9 mouse cellular contexts compared by ENCODE assay signal in the genomic region with DNA sequence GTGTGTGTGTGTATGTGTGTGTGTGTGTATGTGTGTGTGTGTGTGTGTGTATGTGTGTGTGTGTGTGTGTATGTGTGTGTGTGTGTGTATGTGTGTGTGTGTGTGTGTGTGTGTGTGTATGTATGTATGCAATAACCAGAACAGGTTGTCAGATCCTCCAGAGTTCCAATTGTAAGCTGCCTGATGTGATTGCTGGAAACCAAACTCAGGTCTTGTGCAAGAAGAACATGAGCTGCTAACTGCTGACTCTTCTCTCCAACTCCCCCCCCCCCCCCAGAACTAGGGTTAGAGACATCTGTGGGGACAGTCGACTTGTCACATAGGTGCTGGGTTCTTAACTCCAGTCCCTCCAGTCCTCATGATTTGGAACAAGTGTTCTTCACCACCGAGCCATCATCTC. TPM values are rescaled to one million over a fixed set of nuclear protein-coding genes. Genes with fewer than 3 reads are reported as not detected.
DNase-seq lines count a peak whose midpoint lies in the region; ATAC-seq and TF ChIP-seq lines count a peak whose summit lies in the region.
"Not testable (repeated sequence)": the region's sequence is repeated elsewhere in the genome, so short reads cannot be mapped to it uniquely, and the experiment has no call there.
"Had no signal": no experiment of that assay in that cellular context is flagged by ENCODE, and none has a peak within 500 bp of the region (broad histone marks: within the 10 kb centered on the region; RNA-seq: fewer than 3 reads in every experiment).

No protein-coding gene starts in this region.

- peak; percentile 70 for DNase-seq in 416B (ENCODE audit: low read depth)
- peak; percentile 47 for DNase-seq in CD4-positive helper T cell, adult 2 months (ENCODE audit: low read depth, low spot score)
- peak; percentile 49 for DNase-seq in CD4-positive, CD25-positive, alpha-beta regulatory T cell, adult 2 months (ENCODE audit: low read depth, low spot score)
- peak; percentile 69 for DNase-seq in naive thymus-derived CD4-positive, alpha-beta T cell, adult 2 months (ENCODE audit: low read depth)
- not testable (repeated sequence) for DNase-seq in spleen, adult 2 months (ENCODE audit: low read depth in 1 of 2, low spot score in 2 of 2); thymus, adult 2 months

- peak overlapping the region; percentile 5; the same call in 1 of the 2 replicates for H3K27ac ChIP-seq in spleen, adult 2 months (ENCODE audit: insufficient read depth, low read length)
- peak overlapping the region; percentile 59 for H3K27ac ChIP-seq in thymus, adult 2 months (ENCODE audit: control insufficient read depth, insufficient read depth, low read length)

- not testable (repeated sequence) for H3K4me1 ChIP-seq in spleen, adult 2 months (ENCODE audit: control insufficient read depth, insufficient read depth, insufficient read length)
- peaks cover 16% of the 10 kb centered on the region for H3K4me1 ChIP-seq in thymus, adult 2 months (replicated peaks; ENCODE audit: control insufficient read depth, insufficient read depth, low read length)

- H3K27me3 ChIP-seq in spleen, adult 2 months (ENCODE audit: control insufficient read depth, insufficient read depth, low read length); thymus, adult 2 months (ENCODE audit: control insufficient read depth, insufficient read depth, low read length): not testable (repeated sequence)

- WGBS in spleen, adult 2 months, result 72% methylated on average over 2 of the region's 2 CpGs
- WGBS in thymus, adult 2 months, result 82% methylated on average over 2 of the region's 2 CpGs

- not testable (repeated sequence) for H3K36me3 ChIP-seq in spleen, adult 2 months (ENCODE audit: control insufficient read depth, insufficient read depth, low read length); thymus, adult 2 months (ENCODE audit: control insufficient read depth, insufficient read depth, low read length)

- ATAC-seq in granulocyte monocyte progenitor cell, adult 5-6 weeks (replicated peaks; ENCODE audit: poor library complexity, severe bottlenecking), result peak; percentile 33
- ATAC-seq in megakaryocyte progenitor cell, adult 5-6 weeks (replicated peaks; ENCODE audit: poor library complexity), result peak; percentile 12; the same call in 1 of the 2 replicates

- not testable (repeated sequence) for H3K4me3 ChIP-seq in spleen, adult 2 months (ENCODE audit: extremely low read depth, insufficient read depth, insufficient read length); thymus, adult 2 months (ENCODE audit: control insufficient read depth, insufficient read depth, low read length)

- TF ChIP-seq POLR2A in spleen, adult 2 months (IDR thresholded peaks at IDR 0.05; ENCODE audit: low read depth, low read length); thymus, adult 2 months (IDR thresholded peaks at IDR 0.05; ENCODE audit: control insufficient read depth, extremely low read depth, insufficient read depth, low read length, poor library complexity): not testable (repeated sequence)

- TF ChIP-seq CTCF in spleen, adult 2 months (IDR thresholded peaks at IDR 0.05; ENCODE audit: extremely low read depth, insufficient read depth, insufficient read length, insufficient replicate concordance); thymus, adult 2 months (IDR thresholded peaks at IDR 0.05; ENCODE audit: borderline replicate concordance, control insufficient read depth, extremely low read depth, insufficient read depth, low read length, poor library complexity): not testable (repeated sequence)

RNA-seq across cellular contexts. Expression of gene Pxylp1, which starts 44.0 kb away (rescaled TPM):
- 78.2 and 85.4 TPM in 2 replicates for total RNA-seq in granulocyte monocyte progenitor cell, adult 5-6 weeks (2014; fragmentation: Nextera tagmentation)
- total RNA-seq in granulocyte monocyte progenitor cell, adult 5-6 weeks (2017), result 60.4 and 80.7 TPM in 2 replicates
- 68.2 and 90.6 TPM in 2 replicates for total RNA-seq in megakaryocyte progenitor cell, adult 5-6 weeks (2015)
- 77.9 and 88.5 TPM in 2 replicates for total RNA-seq in megakaryocyte progenitor cell, adult 5-6 weeks (2017)
- polyA plus RNA-seq in spleen, adult 2 months (2012; rRNA removed), result 3.4 and 4.7 TPM in 2 replicates
- polyA plus RNA-seq in thymus, adult 2 months (2012; rRNA removed), result 4.4 and 4.9 TPM in 2 replicates
- polyA plus RNA-seq: G1E had no signal
